Mouse (Mus musculus) urinary bladder, adult 2 months (tissue): Measurements from ENCODE around the gene Zfp385b. TPM values are rescaled to one million over a fixed set of nuclear protein-coding genes. Genes with fewer than 3 reads are reported as not detected.

Source experiments
- DNase-seq: peaks from one replicate; pipeline ENCODE4 v3.0.0; 2022; ENCODE audit warnings: low spot score
- polyA plus RNA-seq: library from polyadenylated mRNA; depleted of rRNA; stranded (reverse); fragments of >200 nt; gene quantifications from 2 replicates; pipeline ENCODE4 v1.2.3, GENCODE M21; 2012; rRNA removed

Zfp385b gene
- polyA plus RNA-seq = 2.0 and 3.7 TPM in 2 replicates

GRCm38 (mm10) chr2:77819539-77819938 is at the start of gene Zfp385b:
TSS of gene Zfp385b (minus strand) at chr2:77819639.
- DNase-seq = no peak

GRCm38 (mm10) chr2:77863934-77864333 is 44.5 kb upstream of the Zfp385b start:
- DNase-seq = no peak

GRCm38 (mm10) chr2:77863522-77863921 is 44.1 kb upstream of the Zfp385b start:
- no peak for DNase-seq

GRCm38 (mm10) chr2:77841464-77841863 is 22.0 kb upstream of the Zfp385b start:
- no peak for DNase-seq

GRCm38 (mm10) chr2:77839587-77839986 is 20.1 kb upstream of the Zfp385b start:
- DNase-seq = no peak

GRCm38 (mm10) chr2:77838688-77839087 is 19.2 kb upstream of the Zfp385b start:
- DNase-seq = no peak

GRCm38 (mm10) chr2:77835781-77836180 is 16.3 kb upstream of the Zfp385b start:
- DNase-seq = no peak

GRCm38 (mm10) chr2:77826133-77826828 is 6.8 kb upstream of the Zfp385b start:
- DNase-seq = no peak

- DNase-seq = no peak
Measured at GRCm38 (mm10) chr2:77823026-77823425, 3.6 kb upstream of the Zfp385b start.

GRCm38 (mm10) chr2:77817357-77817894 is 2.0 kb downstream of the Zfp385b start:
- no peak for DNase-seq

GRCm38 (mm10) chr2:77816413-77817314 is 2.8 kb downstream of the Zfp385b start:
- DNase-seq = peak; percentile 38

- DNase-seq = no peak
Measured at GRCm38 (mm10) chr2:77815775-77816412, 3.5 kb downstream of the Zfp385b start.

GRCm38 (mm10) chr2:77814896-77815295 is 4.5 kb downstream of the Zfp385b start:
- no peak for DNase-seq

GRCm38 (mm10) chr2:77813029-77813428 is 6.4 kb downstream of the Zfp385b start:
- DNase-seq = no peak

- no peak for DNase-seq
Measured at GRCm38 (mm10) chr2:77810748-77811147, 8.7 kb downstream of the Zfp385b start.

GRCm38 (mm10) chr2:77804781-77805180 is 14.7 kb downstream of the Zfp385b start:
- DNase-seq = no peak

- DNase-seq = no peak
Measured at GRCm38 (mm10) chr2:77802291-77802690, 17.1 kb downstream of the Zfp385b start.

- no peak for DNase-seq
Measured at GRCm38 (mm10) chr2:77801430-77801829, 18.0 kb downstream of the Zfp385b start.

- no peak for DNase-seq
Measured at GRCm38 (mm10) chr2:77801009-77801408, 18.4 kb downstream of the Zfp385b start.

GRCm38 (mm10) chr2:77797233-77797632 is 22.2 kb downstream of the Zfp385b start:
- no peak for DNase-seq

- DNase-seq = no peak
Measured at GRCm38 (mm10) chr2:77795859-77796552, 23.4 kb downstream of the Zfp385b start.
